ENCODE assay signal across 35 mouse cellular contexts in the genomic region with DNA sequence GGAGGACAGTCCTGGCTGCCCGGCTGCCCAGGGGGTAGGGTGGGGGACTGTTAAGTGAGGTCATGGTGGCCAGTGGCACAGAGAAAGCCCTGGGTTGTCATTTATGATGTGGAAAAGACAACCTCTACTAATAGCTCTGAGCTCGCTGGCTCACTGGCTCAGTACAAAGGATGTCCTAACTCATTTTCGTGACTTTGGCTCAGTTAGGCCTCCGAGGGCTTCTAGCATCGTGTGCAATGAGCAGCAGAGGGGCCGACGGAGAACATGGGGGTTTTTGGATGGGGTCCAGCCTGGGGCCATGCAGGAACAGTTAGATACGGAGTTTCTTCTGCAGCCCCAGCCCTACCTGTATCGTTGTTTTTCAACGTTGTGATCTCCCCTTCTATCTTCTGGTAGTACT.
"Had no signal": no experiment of that assay in that cellular context is flagged by ENCODE, and none has a peak within 500 bp of the region (broad histone marks: within the 10 kb centered on the region; RNA-seq: fewer than 3 reads in every experiment).

No protein-coding gene starts in this region.

- ATAC-seq: hindbrain, embryonic 16.5 days; hindbrain, postnatal 0 days; inflammation-experienced regulatory T-cells, adult 6 months; intestine, embryonic 15.5 days; intestine, embryonic 16.5 days; intestine, postnatal 0 days had no signal

- DNase-seq: heart, postnatal 10 days; heart, postnatal 14 days; heart, postnatal 36 days; heart, postnatal 4 days; kidney, adult 11 months; kidney, adult 18-20 months; kidney, adult 2 months; kidney, adult 8-10 months; kidney, adult 9 months; kidney, postnatal 10 days; kidney, postnatal 14 days; kidney, postnatal 25 days; kidney, postnatal 36 days; kidney, postnatal 4 days; layer of hippocampus, adult 9-11 months; layer of hippocampus, postnatal 36 days had no signal

- H3K4me1 ChIP-seq: hindbrain, embryonic 12.5 days had no signal

- H3K4me3 ChIP-seq: heart, embryonic 12.5 days; heart, embryonic 13.5 days; heart, embryonic 15.5 days; hindbrain, embryonic 10.5 days; hindbrain, embryonic 12.5 days; hindbrain, embryonic 13.5 days; hindbrain, embryonic 15.5 days; intestine, embryonic 15.5 days; kidney, embryonic 15.5 days; layer of hippocampus, adult 2 months; left cerebral cortex, adult 2 months had no signal

- H3K4me2 ChIP-seq: heart, embryonic 11.5 days; heart, embryonic 12.5 days; heart, embryonic 13.5 days; heart, embryonic 15.5 days; hindbrain, embryonic 12.5 days; hindbrain, embryonic 13.5 days; hindbrain, embryonic 14.5 days; hindbrain, embryonic 15.5 days; intestine, embryonic 15.5 days; kidney, embryonic 15.5 days had no signal

- H3K9me3 ChIP-seq: heart, embryonic 12.5 days; heart, embryonic 13.5 days; heart, embryonic 15.5 days; hindbrain, embryonic 10.5 days; hindbrain, embryonic 12.5 days; hindbrain, embryonic 13.5 days; hindbrain, embryonic 15.5 days; intestine, embryonic 15.5 days; kidney, embryonic 15.5 days had no signal

- H3K9ac ChIP-seq: heart, embryonic 12.5 days; heart, embryonic 13.5 days; heart, embryonic 15.5 days; hindbrain, embryonic 12.5 days; hindbrain, embryonic 13.5 days; hindbrain, embryonic 14.5 days; hindbrain, embryonic 15.5 days; intestine, embryonic 15.5 days; kidney, embryonic 15.5 days had no signal

- H3K27me3 ChIP-seq: heart, embryonic 12.5 days; heart, embryonic 15.5 days; hindbrain, embryonic 12.5 days; hindbrain, embryonic 13.5 days; hindbrain, embryonic 15.5 days; intestine, embryonic 15.5 days had no signal

- H3K27ac ChIP-seq: heart, embryonic 13.5 days; heart, embryonic 15.5 days; hindbrain, embryonic 10.5 days; hindbrain, embryonic 12.5 days; hindbrain, embryonic 13.5 days; hindbrain, embryonic 14.5 days; hindbrain, embryonic 15.5 days; hindbrain, postnatal 0 days; kidney, embryonic 15.5 days; kidney, postnatal 0 days; layer of hippocampus, adult 2 months; left cerebral cortex, adult 2 months had no signal

- H3K36me3 ChIP-seq: heart, embryonic 12.5 days; heart, embryonic 13.5 days; heart, embryonic 15.5 days; hindbrain, embryonic 10.5 days; hindbrain, embryonic 12.5 days; hindbrain, embryonic 13.5 days; hindbrain, embryonic 15.5 days; intestine, embryonic 15.5 days; kidney, embryonic 15.5 days had no signal
